Mouse (Mus musculus) spleen, postnatal 4 days (tissue): ENCODE data around the gene Rptor.

Source experiments
- DNase-seq, 2 experiments: peaks; one replicate each; pipeline ENCODE4 v3.0.0; 2022; ENCODE audit warnings: low spot score in 2 of 2

The Rptor gene

GRCm38 (mm10) chr11:119784672-119785341 lies 182.1 kb downstream of the Rptor start:
- no peak for DNase-seq

GRCm38 (mm10) chr11:119785661-119786384 lies 183.1 kb downstream of the Rptor start:
- DNase-seq: no peak

GRCm38 (mm10) chr11:119786385-119786880 lies 183.7 kb downstream of the Rptor start:
- no peak for DNase-seq

GRCm38 (mm10) chr11:119788488-119788887 lies 185.8 kb downstream of the Rptor start:
- DNase-seq: no peak

- no peak for DNase-seq
These were observed 186.4 kb downstream of the Rptor start for GRCm38 (mm10) chr11:119788919-119789713.

- no peak for DNase-seq
These were observed 189.3 kb downstream of the Rptor start for GRCm38 (mm10) chr11:119791923-119792564.

- no peak for DNase-seq
These were observed 190.7 kb downstream of the Rptor start for GRCm38 (mm10) chr11:119793378-119793777.

- no peak for DNase-seq
These were observed 191.3 kb downstream of the Rptor start for GRCm38 (mm10) chr11:119794020-119794419.

GRCm38 (mm10) chr11:119794671-119795070 lies 192.0 kb downstream of the Rptor start:
- DNase-seq: no peak

- no peak for DNase-seq
These were observed 193.7 kb downstream of the Rptor start for GRCm38 (mm10) chr11:119796406-119796805.

GRCm38 (mm10) chr11:119796846-119797245 lies 194.1 kb downstream of the Rptor start:
- no peak for DNase-seq

- no peak for DNase-seq
These were observed 196.8 kb downstream of the Rptor start for GRCm38 (mm10) chr11:119799536-119799935.

GRCm38 (mm10) chr11:119801855-119802254 lies 199.2 kb downstream of the Rptor start:
- no peak for DNase-seq

GRCm38 (mm10) chr11:119802947-119803346 lies 200.2 kb downstream of the Rptor start:
- DNase-seq: no peak

GRCm38 (mm10) chr11:119804392-119804791 lies 201.7 kb downstream of the Rptor start:
- DNase-seq: no peak

- no peak for DNase-seq
These were observed 202.5 kb downstream of the Rptor start for GRCm38 (mm10) chr11:119805112-119805750.

GRCm38 (mm10) chr11:119806539-119806938 lies 203.8 kb downstream of the Rptor start:
- no peak for DNase-seq

- no peak for DNase-seq
These were observed 204.8 kb downstream of the Rptor start for GRCm38 (mm10) chr11:119807431-119808031.

GRCm38 (mm10) chr11:119808647-119809280 lies 206.1 kb downstream of the Rptor start:
- no peak for DNase-seq

GRCm38 (mm10) chr11:119809309-119809708 lies 206.6 kb downstream of the Rptor start:
- no peak for DNase-seq
